Mouse (Mus musculus) stomach, embryonic 15.5 days (tissue): Measurements from ENCODE around the gene Hebp1. TPM values are rescaled to one million over a fixed set of nuclear protein-coding genes. Genes with fewer than 3 reads are reported as not detected.

Source experiments
- ATAC-seq: fragments of 200-750 bp; cut with Nextera tagmentation; 2 replicates; pipeline ENCODE4 v1.8.0; 2017; ENCODE audit warnings: low read depth, moderate number of reproducible peaks, moderate TSS enrichment; ENCODE audit not compliant: insufficient read depth, low FRiP score
- H3K27ac ChIP-seq: fragments of 300-500 bp; sonication (generic); 2 replicates; pipeline ENCODE4 v1.5.1; 2015; ENCODE audit warnings: mild to moderate bottlenecking, inconsistent platforms
- H3K27me3 ChIP-seq: fragments of 300-500 bp; sonication (generic); replicated peaks from 2 replicates; pipeline ENCODE4 v1.6.1; 2015; ENCODE audit warnings: inconsistent platforms
- H3K36me3 ChIP-seq: fragments of 300-500 bp; sonication (generic); 2 replicates; pipeline ENCODE4 v1.6.1; 2015; ENCODE audit warnings: inconsistent platforms
- H3K4me1 ChIP-seq: fragments of 300-500 bp; sonication (generic); 2 replicates; pipeline ENCODE4 v1.6.1; 2015; ENCODE audit warnings: inconsistent platforms
- H3K4me2 ChIP-seq: fragments of 300-500 bp; sonication (generic); 2 replicates; pipeline ENCODE4 v1.6.1; 2015; ENCODE audit warnings: mild to moderate bottlenecking, inconsistent platforms
- H3K4me3 ChIP-seq: fragments of 300-500 bp; sonication (generic); replicated peaks from 2 replicates; pipeline ENCODE4 v1.5.1; 2015; ENCODE audit warnings: inconsistent platforms
- H3K9ac ChIP-seq: fragments of 300-500 bp; sonication (generic); 2 replicates; pipeline ENCODE4 v1.6.1; 2015; ENCODE audit warnings: inconsistent platforms
- H3K9me3 ChIP-seq: fragments of 300-500 bp; sonication (generic); 2 replicates; pipeline ENCODE4 v1.6.1; 2016; ENCODE audit warnings: inconsistent platforms
- WGBS: fragments of 180-500 bp; shearing (Covaris S2); methylation state at CpG from one replicate; pipeline ENCODE4 v1.1.7; 2015; 5-methylcytosine and 5-hydroxymethylcytosine counted together
- polyA plus RNA-seq: library from polyadenylated mRNA; unstranded; fragments of >200 nt; fragmentation: Nextera tagmentation; extraction: Ambion mirVana; gene quantifications from 2 replicates; pipeline ENCODE4 v1.2.1, GENCODE M21; 2015

Hebp1 gene
- polyA plus RNA-seq, 1 experiment from 2014 or later = 32.2 TPM

- WGBS = 67% methylated on average over 14 of the region's 14 CpGs
- no peak for ATAC-seq
- Histone ChIP-seq H3K4me2 (no peak overlapping the region), H3K9me3 (no peaks in the 10 kb centered on the region), H3K36me3 (no peaks in the 10 kb centered on the region), H3K9ac (no peak overlapping the region), H3K27me3 (no peaks in the 10 kb centered on the region), H3K4me3 (no peak overlapping the region), H3K4me1 (0 out of 2 replicates have a peak, but pooled peaks cover 5% of the 10 kb centered on the region), H3K27ac (no peak overlapping the region)
These were observed 26.1 kb downstream of the Hebp1 start for GRCm38 (mm10) chr6:135171736-135172135.

GRCm38 (mm10) chr6:135169246-135169645 is 28.6 kb downstream of the Hebp1 start:
- no peak overlapping the region for H3K4me3 ChIP-seq
- 0 out of 2 replicates have a peak, but pooled peaks cover 5% of the 10 kb centered on the region for H3K4me1 ChIP-seq
- ATAC-seq = no peak
- no peak overlapping the region for H3K9ac ChIP-seq
- H3K9me3 ChIP-seq = no peaks in the 10 kb centered on the region
- WGBS = 81% methylated on average over 3 of the region's 3 CpGs
- no peaks in the 10 kb centered on the region for H3K27me3 ChIP-seq
- no peaks in the 10 kb centered on the region for H3K36me3 ChIP-seq
- no peak overlapping the region for H3K27ac ChIP-seq
- H3K4me2 ChIP-seq = no peak overlapping the region

GRCm38 (mm10) chr6:135168471-135168870 is 29.4 kb downstream of the Hebp1 start:
- H3K27me3 ChIP-seq = no peaks in the 10 kb centered on the region
- H3K4me1 ChIP-seq = 0 out of 2 replicates have a peak, but pooled peaks cover 10% of the 10 kb centered on the region
- H3K9ac ChIP-seq = no peak overlapping the region
- H3K27ac ChIP-seq = peak overlapping the region; percentile 78
- no peak for ATAC-seq
- peak overlapping the region; percentile 85 for H3K4me2 ChIP-seq
- no peaks in the 10 kb centered on the region for H3K36me3 ChIP-seq
- 79% methylated on average over 6 of the region's 6 CpGs for WGBS
- no peaks in the 10 kb centered on the region for H3K9me3 ChIP-seq
- peak overlapping the region; percentile 66 for H3K4me3 ChIP-seq

DNA sequence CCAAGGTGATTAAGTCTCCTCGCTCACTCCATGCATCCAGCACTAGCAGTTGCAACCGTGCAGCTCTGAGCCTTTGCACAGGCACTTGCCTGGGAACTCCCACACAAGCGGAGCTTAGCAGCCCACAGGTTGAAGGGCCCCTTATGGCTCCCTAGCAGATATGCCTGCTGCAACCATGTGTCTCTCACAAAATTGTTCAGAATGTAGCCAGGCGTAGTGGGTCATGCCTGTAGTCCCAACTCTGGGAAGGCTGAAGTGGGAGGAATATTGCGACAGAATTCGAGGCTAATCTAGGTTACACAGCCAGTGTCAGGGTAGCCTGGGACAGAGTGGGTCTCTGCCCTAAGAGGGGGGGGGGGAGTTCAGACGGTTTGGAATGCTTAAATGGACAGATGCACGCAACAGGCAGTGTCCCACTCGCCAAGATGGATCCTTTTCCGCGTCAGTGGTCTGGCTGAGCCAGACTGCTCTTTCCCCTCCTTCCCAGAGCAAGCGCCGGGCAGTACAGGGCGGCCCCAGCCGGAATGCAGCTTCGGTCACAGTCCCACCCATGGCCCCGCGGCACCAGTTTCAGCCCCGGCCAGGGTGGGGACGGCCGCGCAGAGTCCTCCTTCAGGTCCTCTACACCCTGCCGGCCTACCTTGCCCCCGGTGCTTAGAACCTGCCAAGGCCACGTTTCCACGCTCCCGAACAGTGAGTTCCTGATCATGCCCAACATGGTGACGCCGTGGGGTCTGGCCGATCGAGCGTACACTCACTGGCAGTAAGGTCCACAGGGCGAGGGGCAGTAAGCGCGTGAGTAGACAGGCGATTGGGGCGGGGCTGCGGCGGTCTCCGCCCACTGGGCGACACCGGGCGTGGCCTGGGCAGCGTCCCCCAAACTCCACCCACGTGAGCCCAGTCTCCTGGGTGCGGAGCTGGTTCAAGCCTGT is 30.2 kb downstream of the Hebp1 start:
- 4% methylated on average over 44 of the region's 46 CpGs for WGBS
- Histone ChIP-seq H3K4me2 (peak overlapping the region; percentile 85), H3K4me1 (0 out of 2 replicates have a peak, but pooled peaks cover 13% of the 10 kb centered on the region), H3K27ac (peak overlapping the region; percentile 78), H3K4me3 (peak overlapping the region; percentile 66), H3K9ac (peak overlapping the region; percentile 77), H3K36me3 (no peaks in the 10 kb centered on the region), H3K9me3 (no peaks in the 10 kb centered on the region), H3K27me3 (no peaks in the 10 kb centered on the region)
- ATAC-seq = peak; percentile 90

- 74% methylated on average over 5 of the region's 5 CpGs for WGBS
- no peaks in the 10 kb centered on the region for H3K27me3 ChIP-seq
- H3K27ac ChIP-seq = 0 out of 2 replicates have a peak overlapping the region, but pooled peaks have one; percentile 78
- peak overlapping the region; percentile 66; the same call in 1 of the 2 replicates for H3K4me3 ChIP-seq
- no peak for ATAC-seq
- H3K36me3 ChIP-seq = no peaks in the 10 kb centered on the region
- peak overlapping the region; percentile 85 for H3K4me2 ChIP-seq
- H3K9ac ChIP-seq = no peak overlapping the region
- no peaks in the 10 kb centered on the region for H3K9me3 ChIP-seq
- H3K4me1 ChIP-seq = 0 out of 2 replicates have a peak, but pooled peaks cover 13% of the 10 kb centered on the region
These were observed 31.1 kb downstream of the Hebp1 start for GRCm38 (mm10) chr6:135166712-135167111.

- H3K4me3 ChIP-seq = no peak overlapping the region
- H3K9ac ChIP-seq = no peak overlapping the region
- H3K36me3 ChIP-seq = no peaks in the 10 kb centered on the region
- WGBS = 89% methylated on average over 3 of the region's 3 CpGs
- no peaks in the 10 kb centered on the region for H3K27me3 ChIP-seq
- H3K9me3 ChIP-seq = no peaks in the 10 kb centered on the region
- no peak overlapping the region for H3K27ac ChIP-seq
- H3K4me2 ChIP-seq = 0 out of 2 replicates have a peak overlapping the region, but pooled peaks have one; percentile 85
- 0 out of 2 replicates have a peak, but pooled peaks cover 13% of the 10 kb centered on the region for H3K4me1 ChIP-seq
- ATAC-seq = no peak
These were observed 31.6 kb downstream of the Hebp1 start for GRCm38 (mm10) chr6:135166262-135166661.

GRCm38 (mm10) chr6:135165706-135166105 is 32.1 kb downstream of the Hebp1 start:
- no peaks in the 10 kb centered on the region for H3K27me3 ChIP-seq
- no peak overlapping the region for H3K9ac ChIP-seq
- H3K4me3 ChIP-seq = no peak overlapping the region
- ATAC-seq = peak; percentile 69
- 0 out of 2 replicates have a peak, but pooled peaks cover 13% of the 10 kb centered on the region for H3K4me1 ChIP-seq
- H3K36me3 ChIP-seq = no peaks in the 10 kb centered on the region
- no peak overlapping the region for H3K27ac ChIP-seq
- no peaks in the 10 kb centered on the region for H3K9me3 ChIP-seq
- WGBS = 55% methylated on average over 2 of the region's 2 CpGs
- H3K4me2 ChIP-seq = no peak overlapping the region

DNA sequence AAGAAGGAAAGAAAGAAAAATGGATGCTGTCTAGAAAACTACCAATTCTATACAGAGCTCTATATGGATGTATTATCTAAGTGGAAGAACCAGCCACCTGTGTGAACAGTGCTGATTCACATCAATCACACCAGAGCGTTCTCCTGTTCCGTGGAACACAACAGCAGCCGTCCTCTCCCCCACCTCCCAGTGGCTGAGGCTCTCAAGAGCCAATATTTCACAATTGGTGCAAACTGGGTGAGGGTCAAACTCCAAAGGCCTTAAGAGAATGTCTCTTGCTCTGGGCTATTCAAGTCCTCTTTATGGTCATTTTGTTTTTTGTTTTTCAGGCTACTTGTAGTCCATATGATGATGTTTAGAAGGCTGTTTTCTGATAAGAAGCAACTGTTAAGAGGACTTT is 32.6 kb downstream of the Hebp1 start:
- Histone ChIP-seq H3K4me1 (0 out of 2 replicates have a peak, but pooled peaks cover 13% of the 10 kb centered on the region), H3K27ac (no peak overlapping the region), H3K4me3 (no peak overlapping the region), H3K4me2 (no peak overlapping the region), H3K27me3 (no peaks in the 10 kb centered on the region), H3K9ac (no peak overlapping the region), H3K9me3 (no peaks in the 10 kb centered on the region), H3K36me3 (no peaks in the 10 kb centered on the region)
- no peak for ATAC-seq
- WGBS = 49% methylated on average over 3 of the region's 3 CpGs

- no peak for ATAC-seq
- no peaks in the 10 kb centered on the region for H3K9me3 ChIP-seq
- 0 out of 2 replicates have a peak, but pooled peaks cover 8% of the 10 kb centered on the region for H3K4me1 ChIP-seq
- H3K4me3 ChIP-seq = no peak overlapping the region
- H3K27ac ChIP-seq = no peak overlapping the region
- no peak overlapping the region for H3K9ac ChIP-seq
- no peak overlapping the region for H3K4me2 ChIP-seq
- H3K27me3 ChIP-seq = no peaks in the 10 kb centered on the region
- 57% methylated on average over 4 of the region's 4 CpGs for WGBS
- no peaks in the 10 kb centered on the region for H3K36me3 ChIP-seq
These were observed 35.0 kb downstream of the Hebp1 start for GRCm38 (mm10) chr6:135162861-135163260.

- 85% methylated on average over 3 of the region's 3 CpGs for whole genome bisulfite sequencing
- H3K4me3 ChIP-seq = no peak overlapping the region
- no peaks in the 10 kb centered on the region for H3K36me3 ChIP-seq
- H3K9me3 ChIP-seq = no peaks in the 10 kb centered on the region
- H3K27me3 ChIP-seq = no peaks in the 10 kb centered on the region
- no peak overlapping the region for H3K9ac ChIP-seq
- ATAC-seq = no peak
- no peak overlapping the region for H3K4me2 ChIP-seq
- 0 out of 2 replicates have a peak, but pooled peaks cover 8% of the 10 kb centered on the region for H3K4me1 ChIP-seq
- no peak overlapping the region for H3K27ac ChIP-seq
These were observed 35.5 kb downstream of the Hebp1 start for GRCm38 (mm10) chr6:135162311-135162710.

DNA sequence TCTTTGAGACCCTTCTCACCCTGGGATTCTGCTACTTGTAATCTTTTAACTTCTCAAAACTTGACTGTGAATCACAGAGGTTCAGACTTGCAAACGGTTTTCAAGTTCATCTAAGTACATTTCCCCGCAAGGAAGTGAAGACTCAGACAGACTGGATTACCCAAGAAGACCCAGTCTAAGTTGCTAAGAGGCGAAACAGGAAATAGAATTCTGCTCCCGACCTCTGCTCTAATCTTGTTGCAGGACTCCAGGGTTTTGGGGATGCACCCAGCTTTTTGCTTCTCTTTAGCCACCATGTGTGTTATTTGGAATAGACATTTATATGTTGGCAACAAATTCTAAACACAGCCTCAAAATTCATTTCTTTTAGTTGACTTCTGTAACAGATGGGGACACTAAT is 36.5 kb downstream of the Hebp1 start:
- WGBS = 60% methylated on average over 4 of the region's 4 CpGs
- H3K4me1 ChIP-seq = 0 out of 2 replicates have a peak, but pooled peaks cover 8% of the 10 kb centered on the region

GRCm38 (mm10) chr6:135158509-135158908 is 39.3 kb downstream of the Hebp1 start:
- WGBS = 56% methylated on average over 4 of the region's 4 CpGs
- no peak for ATAC-seq

More for the DNA sequence above, 36.5 kb downstream of the Hebp1 start:
- Histone ChIP-seq H3K36me3 (no peaks in the 10 kb centered on the region), H3K9me3 (no peaks in the 10 kb centered on the region), H3K27ac (no peak overlapping the region), H3K4me3 (no peak overlapping the region), H3K9ac (no peak overlapping the region), H3K4me2 (no peak overlapping the region), H3K27me3 (no peaks in the 10 kb centered on the region)
- ATAC-seq = no peak

More at GRCm38 (mm10) chr6:135158509-135158908, 39.3 kb downstream of the Hebp1 start:
- Histone ChIP-seq H3K9me3 (no peaks in the 10 kb centered on the region), H3K9ac (no peak overlapping the region), H3K27ac (no peak overlapping the region), H3K27me3 (no peaks in the 10 kb centered on the region), H3K4me1 (0 out of 2 replicates have a peak, but pooled peaks cover 3% of the 10 kb centered on the region), H3K4me2 (no peak overlapping the region), H3K36me3 (no peaks in the 10 kb centered on the region), H3K4me3 (no peak overlapping the region)
